Mouse (Mus musculus): ENCODE measurements around the gene Sult6b2.

Sult6b2 gene

GRCm38 (mm10) chr6:142804402-142804801 is at the start of gene Sult6b2:
Gene Sult6b2 (minus strand): TSS chr6:142804502.
- no peak for DNase-seq

GRCm38 (mm10) chr6:142852419-142853377 is 48.4 kb upstream of the Sult6b2 start:
- no peak for DNase-seq

GRCm38 (mm10) chr6:142850436-142850835 is 46.1 kb upstream of the Sult6b2 start:
- DNase-seq: no peak

- no peak for DNase-seq
Measured at GRCm38 (mm10) chr6:142849326-142849725, 45.0 kb upstream of the Sult6b2 start.

- no peak for DNase-seq
Measured at GRCm38 (mm10) chr6:142847914-142848674, 43.8 kb upstream of the Sult6b2 start.

- DNase-seq: no peak
Measured at GRCm38 (mm10) chr6:142846855-142847254, 42.6 kb upstream of the Sult6b2 start.

GRCm38 (mm10) chr6:142845066-142845465 is 40.8 kb upstream of the Sult6b2 start:
- DNase-seq: no peak

- no peak for DNase-seq
Measured at GRCm38 (mm10) chr6:142844061-142844460, 39.8 kb upstream of the Sult6b2 start.

GRCm38 (mm10) chr6:142838501-142838900 is 34.2 kb upstream of the Sult6b2 start:
- no peak for DNase-seq

- DNase-seq: no peak
Measured at GRCm38 (mm10) chr6:142837326-142837725, 33.0 kb upstream of the Sult6b2 start.

GRCm38 (mm10) chr6:142835726-142836125 is 31.4 kb upstream of the Sult6b2 start:
- DNase-seq: peak; percentile 22 to 24

- no peak for DNase-seq
Measured at GRCm38 (mm10) chr6:142834911-142835310, 30.6 kb upstream of the Sult6b2 start.

GRCm38 (mm10) chr6:142831706-142832105 is 27.4 kb upstream of the Sult6b2 start:
- no peak for DNase-seq

- no peak for DNase-seq
Measured at GRCm38 (mm10) chr6:142831243-142831642, 26.9 kb upstream of the Sult6b2 start.

GRCm38 (mm10) chr6:142830221-142830620 is 25.9 kb upstream of the Sult6b2 start:
- no peak for DNase-seq

GRCm38 (mm10) chr6:142825449-142825848 is 21.1 kb upstream of the Sult6b2 start:
- DNase-seq: no peak

GRCm38 (mm10) chr6:142823008-142823787 is 18.9 kb upstream of the Sult6b2 start:
- no peak for DNase-seq

- DNase-seq: no peak
Measured at GRCm38 (mm10) chr6:142818306-142818705, 14.0 kb upstream of the Sult6b2 start.

- DNase-seq: peak in 1 of 2 experiments; percentile 38
Measured at GRCm38 (mm10) chr6:142815513-142815912, 11.2 kb upstream of the Sult6b2 start.

- peak; percentile 96 to 98 for DNase-seq
Measured at GRCm38 (mm10) chr6:142814495-142814921, 10.2 kb upstream of the Sult6b2 start.

- DNase-seq: no peak
Measured at GRCm38 (mm10) chr6:142814011-142814410, 9.7 kb upstream of the Sult6b2 start.

- DNase-seq: no peak
Measured at GRCm38 (mm10) chr6:142812969-142813368, 8.7 kb upstream of the Sult6b2 start.

- DNase-seq: no peak
Measured at GRCm38 (mm10) chr6:142810239-142810638, 5.9 kb upstream of the Sult6b2 start.

Data from cerebellum, postnatal 10 days (tissue).